Mouse (Mus musculus) lung, postnatal 14 days (tissue): ENCODE data around the gene Kiss1.

Source experiments
- DNase-seq: peaks from one replicate; pipeline ENCODE4 v3.0.0; 2021

The Kiss1 gene

GRCm38 (mm10) chr1:133321267-133321925 is at the start of gene Kiss1:
Kiss1 (plus strand) TSS chr1:133321875.
- peak; percentile 59 for DNase-seq

DNA sequence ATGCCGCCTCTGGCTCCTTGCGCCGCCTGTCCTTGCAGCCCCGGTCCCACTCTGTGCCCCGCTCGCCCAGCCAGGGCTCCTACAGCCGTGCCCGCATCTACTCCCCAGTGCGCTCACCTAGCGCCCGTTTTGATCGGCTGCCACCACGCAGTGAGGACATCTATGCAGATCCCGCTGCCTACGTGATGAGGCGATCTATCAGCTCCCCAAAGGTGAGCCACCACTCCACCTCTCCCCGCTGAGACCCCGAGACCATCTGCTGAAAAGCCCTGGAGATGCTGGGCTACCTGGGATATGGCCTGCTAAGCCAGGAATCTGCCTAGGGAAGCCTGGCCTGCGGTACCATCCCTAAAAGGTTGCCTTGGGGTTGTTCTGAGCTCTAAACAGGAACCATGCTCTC is 47.5 kb upstream of the Kiss1 start:
- DNase-seq = no peak

- DNase-seq = no peak
Observed at GRCm38 (mm10) chr1:133276983-133277382, 44.7 kb upstream of the Kiss1 start.

GRCm38 (mm10) chr1:133278539-133278938 is 43.1 kb upstream of the Kiss1 start:
- no peak for DNase-seq

DNA sequence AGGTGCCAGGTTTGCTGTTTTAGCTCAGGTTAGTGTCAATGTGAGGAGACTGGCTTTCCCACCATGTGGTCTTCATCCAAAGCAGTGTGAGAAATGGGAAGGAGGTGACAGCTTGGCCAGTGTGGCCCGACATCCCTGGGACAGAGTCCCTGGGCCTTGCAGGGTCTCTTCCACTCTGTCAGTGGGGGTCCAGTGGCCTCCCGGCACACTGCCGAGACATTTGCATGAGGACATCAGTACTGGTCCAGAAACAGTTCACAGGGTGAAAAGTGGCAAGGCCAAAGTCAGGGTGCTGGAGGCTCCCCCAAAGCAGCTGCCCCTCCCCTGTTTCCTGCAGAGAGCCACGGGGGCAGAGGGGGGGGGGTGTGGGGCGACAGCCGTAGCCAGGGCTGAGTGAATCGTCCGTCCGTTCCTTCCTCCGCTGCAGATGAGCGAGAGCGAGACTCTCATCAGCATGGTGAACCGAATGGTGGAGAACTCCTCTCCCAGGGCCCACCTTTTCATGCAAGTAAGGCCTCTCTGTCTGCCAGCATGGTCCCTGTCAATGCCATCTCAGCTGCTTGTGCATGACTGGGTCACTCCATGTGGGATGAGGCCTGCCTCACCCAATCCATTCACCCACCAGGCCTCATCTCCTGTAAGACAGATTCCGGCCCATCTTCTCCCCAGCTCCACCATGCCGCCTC is 42.6 kb upstream of the Kiss1 start:
- DNase-seq = no peak

DNA sequence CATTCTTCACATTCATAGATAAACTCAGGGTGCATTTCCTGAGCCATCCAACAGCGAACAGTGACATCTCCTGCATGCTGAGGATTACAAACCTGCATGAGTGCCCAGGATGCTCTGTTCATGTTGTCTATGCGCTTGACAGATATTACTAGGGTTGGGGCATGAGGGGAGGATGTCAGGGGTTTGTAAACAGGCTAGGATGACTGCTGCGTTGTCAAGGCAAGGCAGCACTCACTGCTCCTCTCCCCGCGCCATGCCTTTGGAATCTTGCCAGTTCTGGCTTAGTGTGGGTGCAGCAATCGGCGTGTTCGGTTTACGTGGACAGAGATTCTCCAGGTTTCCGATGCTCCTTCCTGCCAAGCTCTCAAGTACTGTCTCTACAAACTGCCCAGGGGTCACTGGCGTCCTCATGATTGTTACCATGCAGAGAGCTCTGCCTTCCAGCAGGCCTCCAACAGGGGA is 42.0 kb upstream of the Kiss1 start:
- DNase-seq = no peak

DNA sequence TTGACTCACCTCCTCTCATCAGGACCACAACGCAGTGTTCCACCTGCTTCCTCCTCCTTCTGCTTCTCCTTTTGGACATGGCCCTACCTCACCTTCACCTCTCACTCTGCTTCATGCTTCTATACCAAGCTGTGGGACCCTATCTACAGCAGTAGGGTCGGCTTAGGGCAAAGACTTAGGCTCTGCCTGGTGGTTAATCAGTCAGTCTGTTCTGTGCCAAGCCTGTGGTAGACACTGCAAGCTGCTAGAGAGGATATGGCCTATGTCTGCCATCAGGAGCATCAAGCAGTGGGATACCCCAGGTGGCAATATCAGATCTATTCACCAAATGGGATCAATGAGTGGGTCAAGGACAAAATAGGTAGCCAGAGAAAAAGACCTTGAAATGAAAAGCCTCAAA is 41.1 kb upstream of the Kiss1 start:
- DNase-seq = no peak

GRCm38 (mm10) chr1:133285907-133286306 is 35.8 kb upstream of the Kiss1 start:
- no peak for DNase-seq

DNA sequence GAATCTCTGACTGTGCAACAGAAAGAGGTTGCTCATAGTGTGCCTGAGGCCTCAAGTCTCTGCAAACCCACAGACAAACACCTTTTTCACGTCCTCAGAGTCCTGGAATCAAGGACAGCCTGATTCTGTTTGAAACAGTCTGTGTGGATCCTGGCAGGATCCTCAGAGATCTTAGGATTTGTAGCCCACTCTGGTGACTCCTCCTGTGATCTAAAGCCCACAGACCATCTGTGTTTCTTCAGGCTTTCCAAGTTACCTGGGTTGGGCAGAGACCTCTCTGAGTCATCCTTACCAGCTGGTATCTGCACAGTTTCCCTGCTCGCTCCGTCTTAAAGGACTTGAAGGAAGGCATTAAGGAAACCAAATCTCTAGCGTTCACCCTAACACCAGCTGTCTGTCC is 34.6 kb upstream of the Kiss1 start:
- no peak for DNase-seq

DNA sequence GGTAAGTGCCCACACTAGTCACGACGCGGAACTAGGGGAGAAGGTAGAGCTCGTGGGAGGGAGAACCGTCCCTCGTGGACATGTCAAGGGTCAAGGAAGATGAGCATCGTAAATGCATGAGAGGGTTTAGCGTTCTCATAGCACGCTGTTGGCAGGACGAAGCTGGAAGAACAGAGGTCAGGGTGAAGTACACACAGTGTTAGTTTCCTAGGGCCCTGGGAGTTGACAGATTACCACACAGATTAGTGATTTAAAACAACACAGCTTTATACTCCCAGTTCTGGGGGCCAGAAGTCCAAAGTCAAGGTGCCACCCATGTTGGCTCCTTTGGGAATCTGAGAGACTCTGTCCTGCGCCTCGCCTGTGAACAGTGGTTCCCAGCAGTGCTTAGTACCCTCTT is 33.8 kb upstream of the Kiss1 start:
- no peak for DNase-seq

DNA sequence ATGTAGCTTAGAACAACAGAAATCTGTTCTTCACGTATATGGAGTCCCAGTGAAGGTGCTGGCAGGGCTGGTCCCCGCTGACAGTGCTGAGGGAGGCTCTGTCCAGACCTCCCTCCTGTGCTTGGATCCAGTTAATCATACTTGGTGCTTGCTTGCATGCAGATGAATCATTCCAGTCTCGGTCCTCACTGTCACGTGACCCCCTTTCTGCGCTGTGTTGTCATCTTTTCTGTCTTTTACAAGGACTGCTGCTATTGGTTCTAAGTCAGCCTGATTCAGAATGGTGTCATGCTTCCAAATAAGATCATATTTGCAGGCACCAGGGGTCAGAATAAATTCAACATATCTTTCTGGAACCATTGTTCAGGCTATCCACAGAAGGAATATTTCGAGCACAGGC is 29.8 kb upstream of the Kiss1 start:
- no peak for DNase-seq

GRCm38 (mm10) chr1:133292608-133293007 is 29.1 kb upstream of the Kiss1 start:
- DNase-seq = no peak

DNA sequence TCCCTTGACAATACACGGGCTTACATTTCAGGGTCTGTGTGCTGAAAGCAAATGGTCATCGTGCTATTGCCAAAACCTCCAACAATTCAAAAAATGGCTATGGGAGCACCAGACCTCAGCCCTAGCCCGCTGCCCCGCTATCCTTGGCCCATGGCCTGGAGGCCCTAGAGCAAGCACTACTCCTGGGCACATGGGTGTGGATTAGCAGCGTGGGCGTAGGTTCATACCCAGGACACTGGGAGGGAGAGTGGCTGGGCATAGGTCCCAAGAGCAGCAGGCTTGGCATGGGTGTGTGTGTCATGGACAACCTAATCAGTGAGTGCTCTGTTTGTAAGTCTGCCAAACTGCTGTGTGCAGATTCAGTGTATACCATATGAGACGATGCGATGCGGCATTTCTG is 25.3 kb upstream of the Kiss1 start:
- peak; percentile 51 for DNase-seq

GRCm38 (mm10) chr1:133298816-133299215 is 22.9 kb upstream of the Kiss1 start:
- no peak for DNase-seq

DNA sequence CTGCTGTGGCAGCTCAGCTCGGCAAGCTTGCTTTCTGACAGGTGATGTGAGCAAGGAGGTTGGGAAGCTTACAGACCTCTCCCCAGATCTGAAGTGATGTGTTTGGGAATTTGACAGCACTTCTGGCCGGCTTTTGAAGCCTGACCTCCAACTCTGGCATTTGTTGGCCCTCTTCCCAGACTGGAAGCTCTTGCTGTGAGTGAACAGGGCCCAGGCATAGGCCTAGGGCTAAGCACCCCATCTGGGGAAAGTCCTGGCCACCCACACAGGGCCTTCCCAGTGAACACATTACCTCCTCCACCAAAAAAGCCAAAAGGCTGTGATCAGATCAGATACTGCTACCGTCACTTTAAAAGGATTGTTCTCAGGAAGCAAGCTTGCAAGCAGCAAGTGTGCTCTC is 19.1 kb upstream of the Kiss1 start:
- peak; percentile 75 for DNase-seq

- peak; percentile 86 for DNase-seq
Observed at GRCm38 (mm10) chr1:133306842-133307241, 14.8 kb upstream of the Kiss1 start.

- peak; percentile 49 for DNase-seq
Observed at GRCm38 (mm10) chr1:133307318-133307717, 14.4 kb upstream of the Kiss1 start.

- no peak for DNase-seq
Observed at GRCm38 (mm10) chr1:133309652-133310267, 11.9 kb upstream of the Kiss1 start, which contains the start of gene Golt1a. Golt1a (plus strand) TSS chr1:133309800.

DNA sequence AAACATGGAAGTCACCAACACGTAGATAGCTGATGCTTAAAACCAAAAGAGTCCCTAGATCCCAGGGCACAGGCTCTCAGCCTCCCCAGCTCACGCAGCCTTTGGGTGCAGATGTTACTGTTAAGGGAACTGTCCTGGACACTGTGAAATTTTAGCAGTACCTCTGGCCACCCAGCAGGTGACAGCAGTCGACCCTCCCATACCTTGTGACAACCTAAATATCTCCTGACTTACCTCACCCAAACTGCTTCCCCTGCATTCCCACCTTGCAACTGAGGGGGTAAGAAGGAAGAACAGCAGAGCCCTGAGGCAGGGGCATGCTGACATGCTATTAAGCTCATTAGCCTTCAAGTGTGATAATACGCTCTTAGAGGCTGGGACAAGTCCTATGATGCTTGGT is 10.4 kb upstream of the Kiss1 start:
- no peak for DNase-seq

- no peak for DNase-seq
Observed at GRCm38 (mm10) chr1:133311946-133312345, 9.7 kb upstream of the Kiss1 start.

GRCm38 (mm10) chr1:133314364-133314763 is 7.3 kb upstream of the Kiss1 start:
- peak; percentile 78 for DNase-seq

DNA sequence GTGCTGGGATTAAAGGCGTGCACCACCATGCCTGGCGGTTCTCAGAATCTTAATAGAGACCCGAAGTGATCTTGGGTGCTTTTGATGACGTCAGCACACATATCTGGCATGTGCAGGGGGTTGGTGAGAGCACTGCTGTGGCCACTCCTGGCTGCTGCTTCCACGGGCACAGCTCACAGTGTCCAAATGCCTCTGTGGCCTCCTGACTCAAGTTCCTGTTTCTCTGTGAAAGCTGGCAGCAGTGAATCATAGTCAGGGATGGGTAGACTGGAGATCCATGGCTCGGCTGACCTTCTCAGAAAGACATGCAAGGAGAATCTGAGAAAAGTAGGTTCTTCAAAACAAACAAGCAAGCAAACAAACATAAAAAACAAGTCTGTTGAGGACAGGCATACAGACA is 5.9 kb upstream of the Kiss1 start:
- no peak for DNase-seq

- no peak for DNase-seq
Observed at GRCm38 (mm10) chr1:133316577-133316976, 5.1 kb upstream of the Kiss1 start.

- no peak for DNase-seq
Observed at GRCm38 (mm10) chr1:133317149-133317548, 4.5 kb upstream of the Kiss1 start.
